ENCODE assay signal across 15 mouse cellular contexts in the genomic region with DNA sequence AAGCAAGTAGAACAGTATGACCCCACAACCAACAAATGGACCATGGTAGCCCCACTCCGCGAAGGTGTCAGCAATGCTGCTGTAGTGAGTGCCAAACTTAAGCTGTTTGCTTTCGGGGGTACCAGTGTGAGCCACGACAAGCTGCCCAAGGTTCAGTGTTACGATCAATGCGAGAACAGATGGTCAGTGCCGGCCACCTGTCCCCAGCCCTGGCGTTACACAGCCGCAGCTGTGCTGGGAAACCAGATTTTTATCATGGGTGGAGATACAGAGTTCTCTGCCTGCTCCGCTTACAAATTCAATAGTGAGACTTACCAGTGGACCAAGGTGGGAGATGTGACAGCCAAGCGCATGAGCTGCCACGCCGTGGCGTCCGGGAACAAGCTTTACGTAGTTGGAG. TPM values are rescaled to one million over a fixed set of nuclear protein-coding genes. Genes with fewer than 3 reads are reported as not detected.
DNase-seq lines count a peak whose midpoint lies in the region; ATAC-seq and TF ChIP-seq lines count a peak whose summit lies in the region.
"Had no signal": no experiment of that assay in that cellular context is flagged by ENCODE, and none has a peak within 500 bp of the region (broad histone marks: within the 10 kb centered on the region; RNA-seq: fewer than 3 reads in every experiment).

No protein-coding gene starts in this region.

- peaks cover 62% of the 10 kb centered on the region for H3K36me3 ChIP-seq in C2C12 (ENCODE audit: control insufficient read depth, insufficient read depth)
- H3K36me3 ChIP-seq in forebrain, embryonic 14.5 days (ENCODE audit: control insufficient read depth, insufficient read depth, low read length): peaks cover 64% of the 10 kb centered on the region
- peaks cover 15% of the 10 kb centered on the region; the same call in 1 of the 2 replicates for H3K36me3 ChIP-seq in hindbrain, postnatal 0 days (ENCODE audit: insufficient read depth, low read length)

- peaks cover 65% of the 10 kb centered on the region for H3K4me1 ChIP-seq in forebrain, embryonic 14.5 days (ENCODE audit: control insufficient read depth, insufficient read depth, low read length)
- H3K4me1 ChIP-seq in hindbrain, postnatal 0 days (ENCODE audit: insufficient read depth, low read length): peaks cover 36% of the 10 kb centered on the region

- no peak overlapping the region for H3K4me3 ChIP-seq in C2C12 (ENCODE audit: insufficient read depth, poor library complexity, severe bottlenecking)
- 0 out of 2 replicates have a peak overlapping the region, but pooled peaks have one; percentile 3 for H3K4me3 ChIP-seq in forebrain, embryonic 14.5 days (ENCODE audit: low read depth, low read length)
- no peak overlapping the region for H3K4me3 ChIP-seq in hindbrain, postnatal 0 days (ENCODE audit: low read length)
- H3K4me3 ChIP-seq: embryonic facial prominence, embryonic 12.5 days had no signal

- TF ChIP-seq CTCF in C2C12 (IDR thresholded peaks at IDR 0.05; ENCODE audit: control insufficient read depth, insufficient read depth, insufficient read length): no peak
- no peak for TF ChIP-seq CTCF in hindbrain, postnatal 0 days (IDR thresholded peaks at IDR 0.05; ENCODE audit: low read depth)

- 65% methylated on average over 16 of the region's 16 CpGs for WGBS in forebrain, embryonic 14.5 days
- WGBS in hindbrain, postnatal 0 days: 50% methylated on average over 16 of the region's 16 CpGs

- peak; percentile 17 for DNase-seq in gastrocnemius, postnatal 14 days
- DNase-seq in gastrocnemius, adult 8-10 months (ENCODE audit: low spot score in 2 of 2): no peak
- peak; percentile 57 for DNase-seq in forebrain, embryonic 14.5 days (ENCODE audit: low spot score)
- no peak for DNase-seq in hindbrain, postnatal 0 days (ENCODE audit: low spot score)
- DNase-seq in liver: no peak
- DNase-seq in natural killer cell, adult 2 months (ENCODE audit: low spot score in 2 of 2): no peak
- no peak for DNase-seq in layer of hippocampus, adult 18-20 months (ENCODE audit: low spot score in 2 of 2)
- DNase-seq: cerebellum, adult 18-20 months; kidney, adult 9 months; lung, embryonic 14.5 days; thymus, postnatal 14 days had no signal

- no peak overlapping the region for H3ac ChIP-seq in C2C12 (ENCODE audit: control insufficient read depth, insufficient read length, low read depth)

- peaks cover 91% of the 10 kb centered on the region for H3K79me2 ChIP-seq in C2C12 (ENCODE audit: control insufficient read depth, insufficient read depth)

- intact Hi-C loops in gastrocnemius, postnatal 14 days (cut with DNase I; ENCODE audit: low total_unique reads): loop anchor here (5.0 to 10.0 kb wide), 2 partner anchors 46 to 599 kb away; no protein-coding TSS in a partner anchor

- peak overlapping the region; percentile 2; the same call in 1 of the 2 replicates for H3K9ac ChIP-seq in forebrain, embryonic 14.5 days (ENCODE audit: low read length)
- H3K9ac ChIP-seq in hindbrain, postnatal 0 days (replicated peaks; ENCODE audit: low read length): no peak overlapping the region
- H3K9ac ChIP-seq: embryonic facial prominence, embryonic 12.5 days; lung, embryonic 14.5 days had no signal

- H3K9me3 ChIP-seq in forebrain, embryonic 14.5 days (replicated peaks; ENCODE audit: control insufficient read depth, low read length): no peaks in the 10 kb centered on the region
- no peaks in the 10 kb centered on the region for H3K9me3 ChIP-seq in hindbrain, postnatal 0 days (ENCODE audit: low read length)
- H3K9me3 ChIP-seq: embryonic facial prominence, embryonic 12.5 days had no signal

- no peaks in the 10 kb centered on the region for H3K27me3 ChIP-seq in C2C12 (ENCODE audit: control insufficient read depth, insufficient read depth, insufficient read length)
- H3K27me3 ChIP-seq in forebrain, embryonic 14.5 days (replicated peaks; ENCODE audit: control insufficient read depth, insufficient read depth, low read length): no peaks in the 10 kb centered on the region
- no peaks in the 10 kb centered on the region for H3K27me3 ChIP-seq in hindbrain, postnatal 0 days (ENCODE audit: insufficient read depth, low read length)

- H3K27ac ChIP-seq in forebrain, embryonic 14.5 days (ENCODE audit: low read depth, low read length): peak overlapping the region; percentile 35; the same call in 1 of the 2 replicates
- H3K27ac ChIP-seq in hindbrain, postnatal 0 days: 0 out of 2 replicates have a peak overlapping the region, but pooled peaks have one; percentile 4
- H3K27ac ChIP-seq: embryonic facial prominence, embryonic 12.5 days had no signal

- H3K4me2 ChIP-seq in forebrain, embryonic 14.5 days (ENCODE audit: low read length): peak overlapping the region; percentile 96
- peak overlapping the region; percentile 97 for H3K4me2 ChIP-seq in hindbrain, postnatal 0 days (ENCODE audit: low read depth, low read length)
- H3K4me2 ChIP-seq: embryonic facial prominence, embryonic 12.5 days; lung, embryonic 14.5 days had no signal

- no peak for ATAC-seq in forebrain, embryonic 14.5 days
- no peak for ATAC-seq in hindbrain, postnatal 0 days
- ATAC-seq: activated CD4-positive, CD25-positive, alpha-beta regulatory T cell, adult 4 months had no signal

- peaks cover 85% of the 10 kb centered on the region for H3K79me3 ChIP-seq in C2C12 (ENCODE audit: low read depth)

TF ChIP-seq in C2C12, 6 proteins besides CTCF, POLR2A, EP300 and RAD21:
- TF ChIP-seq MYOG (IDR thresholded peaks at IDR 0.05; ENCODE audit: control insufficient read depth, extremely low read depth, insufficient read length): no peak
- peak; percentile 51 for TF ChIP-seq MYOD1 (IDR thresholded peaks at IDR 0.05; ENCODE audit: control insufficient read depth, insufficient read length, low read depth)

RNA-seq across cellular contexts. Expression of gene Enc1, which starts 5.3 kb away (rescaled TPM):
- 1 to 10 TPM; 3.2 to 3.6 TPM for total RNA-seq in gastrocnemius, postnatal 14 days (2021)
- 1 to 10 TPM in 2 of 4 experiments, under 1 TPM in 2; 0.90 to 2.6 (median 1.1) TPM for total RNA-seq in gastrocnemius, adult 8-10 months (2022)
- polyA plus RNA-seq in C2C12 (2012; fragmentation: generic; extraction: Trizol): 40.9 TPM
- polyA plus RNA-seq in forebrain, embryonic 14.5 days (2014; fragmentation: Nextera tagmentation; extraction: Ambion mirVana): 89.5 and 96.5 TPM in 2 replicates
- total RNA-seq in hindbrain, postnatal 0 days (2014; rRNA removed): 179 and 206 TPM in 2 replicates
- 29.3 and 33.3 TPM in 2 replicates for polyA plus RNA-seq in hindbrain, postnatal 0 days (2015; fragmentation: Nextera tagmentation; extraction: Ambion mirVana)
- 100 to 1,000 TPM; 757 to 762 TPM for total RNA-seq in layer of hippocampus, adult 18-20 months (2021)
- total RNA-seq: MEL had no signal

RNA-seq across cellular contexts. Expression of gene Hexb, which starts 48.1 kb away (rescaled TPM):
- 10 to 100 TPM; 12.8 to 13.0 TPM for total RNA-seq in gastrocnemius, postnatal 14 days (2021)
- 1 to 10 TPM; 5.4 to 7.3 (median 6.4) TPM for total RNA-seq in gastrocnemius, adult 8-10 months (2022)
- 21.4 TPM for polyA plus RNA-seq in C2C12 (2012; fragmentation: generic; extraction: Trizol)
- polyA plus RNA-seq in forebrain, embryonic 14.5 days (2014; fragmentation: Nextera tagmentation; extraction: Ambion mirVana): 38.0 and 41.9 TPM in 2 replicates
- 66.4 and 75.8 TPM in 2 replicates for total RNA-seq in hindbrain, postnatal 0 days (2014; rRNA removed)
- 65.4 and 70.8 TPM in 2 replicates for polyA plus RNA-seq in hindbrain, postnatal 0 days (2015; fragmentation: Nextera tagmentation; extraction: Ambion mirVana)
- total RNA-seq in layer of hippocampus, adult 18-20 months (2021): 100 to 1,000 TPM; 121 to 138 TPM

Comparison
In these comparisons a context has a peak if more than half of its experiments do, and no peak if none do; other contexts are left out.
1. DNase-seq: peak in gastrocnemius, postnatal 14 days (single experiment) and forebrain, embryonic 14.5 days (single experiment); none in gastrocnemius, adult 8-10 months (0 of 2), hindbrain, postnatal 0 days (single experiment), liver (single experiment), natural killer cell, adult 2 months (0 of 2) and layer of hippocampus, adult 18-20 months (0 of 2).
2. RNA of gene Enc1, which starts 5.3 kb away (total RNA-seq): 757 to 762 TPM in layer of hippocampus, adult 18-20 months and 179 to 206 TPM in hindbrain, postnatal 0 days; 3.2 to 3.6 TPM in gastrocnemius, postnatal 14 days and 0.90 to 2.6 TPM in gastrocnemius, adult 8-10 months; every median in the first group is over 10 times any median in the second.